Mouse (Mus musculus) hindbrain, embryonic 11.5 days (tissue): ENCODE measurements at regions not wholly inside any gene's neighbourhood (a gene's known extent, or its start where the extent isn't known, plus 50 kb on each side); places are given as distances from the start of the nearest gene placed in this dataset.

Experiments
- ATAC-seq: fragments of 200-750 bp; cut with Nextera tagmentation; 2 replicates; pipeline ENCODE4 v1.8.0; 2017; ENCODE audit warnings: mild to moderate bottlenecking, moderate TSS enrichment, moderate library complexity; ENCODE audit not compliant: low FRiP score
- DNase-seq: peaks from one replicate; pipeline ENCODE4 v3.0.0-alpha.2; 2015; ENCODE audit warnings: low spot score
- H3K27ac ChIP-seq: fragments of 300-500 bp; sonication (generic); 2 replicates; pipeline ENCODE4 v1.5.1; 2014; ENCODE audit warnings: mild to moderate bottlenecking, low read depth, low read length
- H3K27me3 ChIP-seq: fragments of 300-500 bp; sonication (generic); 2 replicates; pipeline ENCODE4 v1.6.1; 2014; ENCODE audit warnings: mild to moderate bottlenecking, low read length, moderate library complexity, mixed read lengths; ENCODE audit not compliant: control insufficient read depth, insufficient read depth
- H3K36me3 ChIP-seq: fragments of 300-500 bp; sonication (generic); 2 replicates; pipeline ENCODE4 v1.6.1; 2014; ENCODE audit warnings: mild to moderate bottlenecking, low read length, moderate library complexity, mixed read lengths; ENCODE audit not compliant: control insufficient read depth, insufficient read depth
- H3K4me1 ChIP-seq: fragments of 300-500 bp; sonication (generic); replicated peaks from 2 replicates; pipeline ENCODE4 v1.6.1; 2014; ENCODE audit warnings: low read length, mixed read lengths; ENCODE audit not compliant: control insufficient read depth, insufficient read depth
- H3K4me2 ChIP-seq: fragments of 300-500 bp; sonication (generic); replicated peaks from 2 replicates; pipeline ENCODE4 v1.6.1; 2014; ENCODE audit warnings: mild to moderate bottlenecking, low read depth, low read length
- H3K4me3 ChIP-seq: fragments of 300-500 bp; sonication (generic); 2 replicates; pipeline ENCODE4 v1.5.1; 2014; ENCODE audit warnings: low read depth, low read length
- H3K9ac ChIP-seq: fragments of 300-500 bp; sonication (generic); 2 replicates; pipeline ENCODE4 v1.6.1; 2014; ENCODE audit warnings: low read depth, low read length
- H3K9me3 ChIP-seq: fragments of 300-500 bp; sonication (generic); 2 replicates; pipeline ENCODE4 v1.6.1; 2016; ENCODE audit warnings: low read length; ENCODE audit not compliant: control insufficient read depth
- WGBS: fragments of 180-500 bp; shearing (Covaris S2); extraction: QIAGEN DNeasy Blood & Tissue Kit; methylation state at CpG from one replicate; pipeline ENCODE4 v1.1.7; 2014; 5-methylcytosine and 5-hydroxymethylcytosine counted together

GRCm38 (mm10) chr12:6211266-6211665 lies 835.8 kb upstream of the Klhl29 start:
- H3K4me2 ChIP-seq: no peak overlapping the region
- no peaks in the 10 kb centered on the region for H3K4me1 ChIP-seq
- DNase-seq (no peak), ATAC-seq (no peak)
- no peaks in the 10 kb centered on the region for H3K9me3 ChIP-seq
- H3K36me3 ChIP-seq: no peaks in the 10 kb centered on the region
- WGBS: 73% methylated on average over 1 of the region's 1 CpGs
- no peak overlapping the region for H3K4me3 ChIP-seq
- H3K9ac ChIP-seq: no peak overlapping the region
- H3K27ac ChIP-seq: no peak overlapping the region
- no peaks in the 10 kb centered on the region for H3K27me3 ChIP-seq

GRCm38 (mm10) chr12:6189232-6189631 lies 813.8 kb upstream of the Klhl29 start:
- H3K27ac ChIP-seq: no peak overlapping the region
- DNase-seq (no peak), ATAC-seq (no peak)
- no peak overlapping the region for H3K9ac ChIP-seq
- no peak overlapping the region for H3K4me2 ChIP-seq
- 84% methylated on average over 3 of the region's 3 CpGs for WGBS
- H3K36me3 ChIP-seq: no peaks in the 10 kb centered on the region
- H3K27me3 ChIP-seq: no peaks in the 10 kb centered on the region
- no peaks in the 10 kb centered on the region for H3K9me3 ChIP-seq
- no peak overlapping the region for H3K4me3 ChIP-seq
- H3K4me1 ChIP-seq: no peaks in the 10 kb centered on the region

- Histone ChIP-seq H3K9me3 (no peaks in the 10 kb centered on the region), H3K27me3 (no peaks in the 10 kb centered on the region), H3K4me3 (no peak overlapping the region), H3K27ac (no peak overlapping the region), H3K4me1 (no peaks in the 10 kb centered on the region), H3K4me2 (no peak overlapping the region), H3K9ac (no peak overlapping the region), H3K36me3 (no peaks in the 10 kb centered on the region)
- ATAC-seq (no peak), DNase-seq (no peak)
Measured at GRCm38 (mm10) chr12:6168795-6169194, 793.3 kb upstream of the Klhl29 start.

- no peaks in the 10 kb centered on the region for H3K27me3 ChIP-seq
- no peak for ATAC-seq
- H3K27ac ChIP-seq: no peak overlapping the region
- 78% methylated on average over 2 of the region's 2 CpGs for WGBS
- no peak overlapping the region for H3K9ac ChIP-seq
- no peaks in the 10 kb centered on the region for H3K9me3 ChIP-seq
- H3K4me3 ChIP-seq: no peak overlapping the region
- no peaks in the 10 kb centered on the region for H3K36me3 ChIP-seq
- no peak for DNase-seq
- H3K4me1 ChIP-seq: no peaks in the 10 kb centered on the region
- H3K4me2 ChIP-seq: no peak overlapping the region
Measured at GRCm38 (mm10) chr12:6154287-6154686, 778.8 kb upstream of the Klhl29 start.

GRCm38 (mm10) chr12:6151476-6151875 lies 776.0 kb upstream of the Klhl29 start:
- ATAC-seq (no peak), DNase-seq (no peak)
- H3K36me3 ChIP-seq: no peaks in the 10 kb centered on the region
- H3K9ac ChIP-seq: no peak overlapping the region
- WGBS: 91% methylated on average over 3 of the region's 3 CpGs
- H3K4me3 ChIP-seq: no peak overlapping the region
- H3K4me2 ChIP-seq: no peak overlapping the region
- H3K27ac ChIP-seq: no peak overlapping the region
- no peaks in the 10 kb centered on the region for H3K27me3 ChIP-seq
- no peaks in the 10 kb centered on the region for H3K9me3 ChIP-seq
- H3K4me1 ChIP-seq: no peaks in the 10 kb centered on the region

- H3K9me3 ChIP-seq: no peaks in the 10 kb centered on the region
- ATAC-seq: no peak
- 90% methylated on average over 2 of the region's 2 CpGs for WGBS
- H3K4me1 ChIP-seq: no peaks in the 10 kb centered on the region
- H3K27ac ChIP-seq: no peak overlapping the region
- no peak for DNase-seq
- H3K4me2 ChIP-seq: no peak overlapping the region
- no peaks in the 10 kb centered on the region for H3K36me3 ChIP-seq
- no peak overlapping the region for H3K9ac ChIP-seq
- H3K4me3 ChIP-seq: no peak overlapping the region
- no peaks in the 10 kb centered on the region for H3K27me3 ChIP-seq
Measured at GRCm38 (mm10) chr12:6132451-6132850, 757.0 kb upstream of the Klhl29 start.

- no peak overlapping the region for H3K9ac ChIP-seq
- ATAC-seq (no peak), DNase-seq (no peak)
- 87% methylated on average over 3 of the region's 3 CpGs for WGBS
- H3K4me1 ChIP-seq: no peaks in the 10 kb centered on the region
- no peak overlapping the region for H3K27ac ChIP-seq
- no peaks in the 10 kb centered on the region for H3K36me3 ChIP-seq
- no peak overlapping the region for H3K4me3 ChIP-seq
- no peaks in the 10 kb centered on the region for H3K27me3 ChIP-seq
- H3K9me3 ChIP-seq: no peaks in the 10 kb centered on the region
- H3K4me2 ChIP-seq: no peak overlapping the region
Measured at GRCm38 (mm10) chr12:6119557-6119956, 744.1 kb upstream of the Klhl29 start.

GRCm38 (mm10) chr12:6115254-6115653 lies 739.8 kb upstream of the Klhl29 start:
- 94% methylated on average over 1 of the region's 1 CpGs for WGBS
- ATAC-seq (no peak), DNase-seq (no peak)
- Histone ChIP-seq H3K27ac (no peak overlapping the region), H3K4me1 (no peaks in the 10 kb centered on the region), H3K36me3 (no peaks in the 10 kb centered on the region), H3K9me3 (no peaks in the 10 kb centered on the region), H3K9ac (no peak overlapping the region), H3K4me2 (no peak overlapping the region), H3K27me3 (no peaks in the 10 kb centered on the region), H3K4me3 (no peak overlapping the region)

- Histone ChIP-seq H3K4me2 (no peak overlapping the region), H3K9ac (no peak overlapping the region), H3K27ac (no peak overlapping the region), H3K36me3 (no peaks in the 10 kb centered on the region), H3K27me3 (no peaks in the 10 kb centered on the region), H3K9me3 (no peaks in the 10 kb centered on the region), H3K4me3 (no peak overlapping the region), H3K4me1 (no peaks in the 10 kb centered on the region)
- 75% methylated on average over 1 of the region's 1 CpGs for WGBS
- ATAC-seq (no peak), DNase-seq (no peak)
Measured at GRCm38 (mm10) chr12:6097295-6097694, 721.8 kb upstream of the Klhl29 start.
